Mouse (Mus musculus) heart, embryonic 12.5 days (tissue): ENCODE measurements at regions not wholly inside any gene's neighbourhood (a gene's known extent, or its start where the extent isn't known, plus 50 kb on each side); places are given as distances from the start of the nearest gene placed in this dataset.

Experiments used
- ATAC-seq: fragments of 200-750 bp; cut with Nextera tagmentation; 2 replicates; pipeline ENCODE4 v1.8.0; 2017; ENCODE audit warnings: moderate TSS enrichment, moderate library complexity; ENCODE audit not compliant: insufficient number of reproducible peaks, low FRiP score
- H3K27ac ChIP-seq: fragments of 300-500 bp; sonication (generic); 2 replicates; pipeline ENCODE4 v1.5.1; 2016; ENCODE audit warnings: mild to moderate bottlenecking, moderate library complexity; ENCODE audit not compliant: poor library complexity, severe bottlenecking
- H3K27me3 ChIP-seq: fragments of 300-500 bp; sonication (generic); replicated peaks from 2 replicates; pipeline ENCODE4 v1.6.1; 2016; ENCODE audit warnings: mild to moderate bottlenecking, moderate library complexity
- H3K36me3 ChIP-seq: fragments of 300-500 bp; sonication (generic); 2 replicates; pipeline ENCODE4 v1.6.1; 2016; ENCODE audit warnings: mild to moderate bottlenecking, moderate library complexity
- H3K4me1 ChIP-seq: fragments of 300-500 bp; sonication (generic); replicated peaks from 2 replicates; pipeline ENCODE4 v1.6.1; 2016; ENCODE audit warnings: mild to moderate bottlenecking
- H3K4me2 ChIP-seq: fragments of 300-500 bp; sonication (generic); 2 replicates; pipeline ENCODE4 v1.6.1; 2016; ENCODE audit warnings: mild to moderate bottlenecking, moderate library complexity
- H3K4me3 ChIP-seq: fragments of 300-500 bp; sonication (generic); 2 replicates; pipeline ENCODE4 v1.5.1; 2016; ENCODE audit warnings: mild to moderate bottlenecking
- H3K9ac ChIP-seq: fragments of 300-500 bp; sonication (generic); 2 replicates; pipeline ENCODE4 v1.6.1; 2016; ENCODE audit warnings: mild to moderate bottlenecking, moderate library complexity
- H3K9me3 ChIP-seq: fragments of 300-500 bp; sonication (generic); replicated peaks from 2 replicates; pipeline ENCODE4 v1.6.1; 2016; ENCODE audit warnings: mild to moderate bottlenecking, moderate library complexity
- WGBS: fragments of 180-500 bp; shearing (Covaris S2); methylation state at CpG from one replicate; pipeline ENCODE4 v1.1.7; 2016; 5-methylcytosine and 5-hydroxymethylcytosine counted together

GRCm38 (mm10) chr1:34642304-34642893 lies 62.9 kb downstream of the Amer3 start:
- no peak for ATAC-seq
- 32% methylated on average over 13 of the region's 13 CpGs for WGBS
- no peak overlapping the region for H3K4me3 ChIP-seq
- no peaks in the 10 kb centered on the region for H3K4me1 ChIP-seq
- no peak overlapping the region for H3K4me2 ChIP-seq
- H3K9ac ChIP-seq: no peak overlapping the region
- 0 out of 2 replicates have a peak, but pooled peaks cover 5% of the 10 kb centered on the region for H3K9me3 ChIP-seq
- no peaks in the 10 kb centered on the region for H3K27me3 ChIP-seq
- no peaks in the 10 kb centered on the region for H3K36me3 ChIP-seq
- no peak overlapping the region for H3K27ac ChIP-seq

- WGBS: 85% methylated on average over 10 of the region's 10 CpGs
- no peak overlapping the region for H3K27ac ChIP-seq
- H3K27me3 ChIP-seq: no peaks in the 10 kb centered on the region
- peaks cover 2% of the 10 kb centered on the region; the same call in 1 of the 2 replicates for H3K9me3 ChIP-seq
- no peak overlapping the region for H3K4me3 ChIP-seq
- no peak overlapping the region for H3K9ac ChIP-seq
- no peak overlapping the region for H3K4me2 ChIP-seq
- H3K4me1 ChIP-seq: no peaks in the 10 kb centered on the region
- no peak for ATAC-seq
- H3K36me3 ChIP-seq: no peaks in the 10 kb centered on the region
Observed at GRCm38 (mm10) chr1:34653963-34654644, 74.6 kb downstream of the Amer3 start.

GRCm38 (mm10) chr1:34657481-34657880 lies 78.0 kb downstream of the Amer3 start:
- no peak for ATAC-seq
- Histone ChIP-seq H3K4me3 (no peak overlapping the region), H3K36me3 (no peaks in the 10 kb centered on the region), H3K4me1 (no peaks in the 10 kb centered on the region), H3K27ac (no peak overlapping the region), H3K27me3 (no peaks in the 10 kb centered on the region), H3K4me2 (no peak overlapping the region), H3K9ac (no peak overlapping the region), H3K9me3 (peaks cover 2% of the 10 kb centered on the region; the same call in 1 of the 2 replicates)

GRCm38 (mm10) chr1:34663875-34664547 lies 84.6 kb downstream of the Amer3 start:
- no peaks in the 10 kb centered on the region for H3K27me3 ChIP-seq
- H3K9ac ChIP-seq: no peak overlapping the region
- WGBS: 79% methylated on average over 4 of the region's 4 CpGs
- H3K4me3 ChIP-seq: no peak overlapping the region
- peaks cover 12% of the 10 kb centered on the region for H3K4me1 ChIP-seq
- no peak overlapping the region for H3K27ac ChIP-seq
- H3K4me2 ChIP-seq: no peak overlapping the region
- no peaks in the 10 kb centered on the region for H3K9me3 ChIP-seq
- H3K36me3 ChIP-seq: no peaks in the 10 kb centered on the region
- no peak for ATAC-seq

GRCm38 (mm10) chr1:34664816-34665511 lies 85.5 kb downstream of the Amer3 start:
- H3K27ac ChIP-seq: no peak overlapping the region
- no peaks in the 10 kb centered on the region for H3K27me3 ChIP-seq
- H3K9me3 ChIP-seq: no peaks in the 10 kb centered on the region
- ATAC-seq: no peak
- no peaks in the 10 kb centered on the region for H3K36me3 ChIP-seq
- no peak overlapping the region for H3K4me3 ChIP-seq
- 74% methylated on average over 11 of the region's 11 CpGs for WGBS
- H3K4me2 ChIP-seq: no peak overlapping the region
- peaks cover 12% of the 10 kb centered on the region for H3K4me1 ChIP-seq
- no peak overlapping the region for H3K9ac ChIP-seq

- Histone ChIP-seq H3K27me3 (no peaks in the 10 kb centered on the region), H3K27ac (no peak overlapping the region), H3K4me3 (no peak overlapping the region), H3K4me1 (peaks cover 12% of the 10 kb centered on the region), H3K4me2 (no peak overlapping the region), H3K9ac (no peak overlapping the region), H3K36me3 (no peaks in the 10 kb centered on the region), H3K9me3 (no peaks in the 10 kb centered on the region)
- 79% methylated on average over 5 of the region's 5 CpGs for WGBS
- no peak for ATAC-seq
Observed at GRCm38 (mm10) chr1:34665512-34665854, 86.0 kb downstream of the Amer3 start.

- no peak overlapping the region for H3K27ac ChIP-seq
- no peak overlapping the region for H3K4me2 ChIP-seq
- no peak for ATAC-seq
- peaks cover 12% of the 10 kb centered on the region for H3K4me1 ChIP-seq
- H3K9me3 ChIP-seq: no peaks in the 10 kb centered on the region
- no peaks in the 10 kb centered on the region for H3K27me3 ChIP-seq
- H3K4me3 ChIP-seq: no peak overlapping the region
- no peak overlapping the region for H3K9ac ChIP-seq
- H3K36me3 ChIP-seq: no peaks in the 10 kb centered on the region
- 80% methylated on average over 13 of the region's 13 CpGs for WGBS
Observed at GRCm38 (mm10) chr1:34666226-34666662, 86.8 kb downstream of the Amer3 start.

- H3K27me3 ChIP-seq: peaks cover 57% of the 10 kb centered on the region
Observed at GRCm38 (mm10) chr1:34677105-34677741, 97.8 kb downstream of the Amer3 start.

GRCm38 (mm10) chr1:34677832-34678733 lies 98.6 kb downstream of the Amer3 start:
- Histone ChIP-seq H3K4me3 (peak overlapping the region; percentile 61), H3K9ac (peak overlapping the region; percentile 80), H3K27ac (no peak overlapping the region), H3K36me3 (no peaks in the 10 kb centered on the region), H3K4me1 (peaks cover 18% of the 10 kb centered on the region), H3K9me3 (no peaks in the 10 kb centered on the region), H3K4me2 (peak overlapping the region; percentile 95), H3K27me3 (peaks cover 57% of the 10 kb centered on the region)
- under 1% methylated on average over 56 of the region's 56 CpGs for WGBS
- ATAC-seq: peak; percentile 76

More at GRCm38 (mm10) chr1:34677105-34677741, 97.8 kb downstream of the Amer3 start:
- peak overlapping the region; percentile 61 for H3K4me3 ChIP-seq
- no peak overlapping the region for H3K9ac ChIP-seq
- 39% methylated on average over 12 of the region's 12 CpGs for WGBS
- no peak overlapping the region for H3K27ac ChIP-seq
- no peaks in the 10 kb centered on the region for H3K9me3 ChIP-seq
- no peaks in the 10 kb centered on the region for H3K36me3 ChIP-seq
- peak overlapping the region; percentile 95 for H3K4me2 ChIP-seq
- ATAC-seq: no peak
- peaks cover 11% of the 10 kb centered on the region for H3K4me1 ChIP-seq

GRCm38 (mm10) chr1:34678734-34679068 lies 99.2 kb downstream of the Amer3 start:
- no peak overlapping the region for H3K27ac ChIP-seq
- peaks cover 57% of the 10 kb centered on the region for H3K27me3 ChIP-seq
- no peak for ATAC-seq
- peak overlapping the region; percentile 80 for H3K9ac ChIP-seq
- peaks cover 18% of the 10 kb centered on the region for H3K4me1 ChIP-seq
- no peaks in the 10 kb centered on the region for H3K36me3 ChIP-seq
- peak overlapping the region; percentile 61 for H3K4me3 ChIP-seq
- H3K4me2 ChIP-seq: peak overlapping the region; percentile 95
- H3K9me3 ChIP-seq: no peaks in the 10 kb centered on the region
- under 1% methylated on average over 9 of the region's 9 CpGs for WGBS
